Mouse (Mus musculus) mouse embryonic stem cell (cell line): ENCODE measurements around the gene Clic4.

ENCODE experiments used
- in situ Hi-C, 2 experiments: fragments of 300-500 bp; cut with MboI; formaldehyde crosslinking; loops; 1 replicate in 1 of 2; 3 replicates in 1 of 2; pipeline ENCODE4 v1.14.3; 2019 to 2020; ENCODE audit warnings: low sequenced_read_pairs in 2 of 2, low pct_unique_long_range_greater_than_20kb in 1 of 2, mixed read lengths in 1 of 2; ENCODE audit not compliant: unreplicated experiment in 1 of 2

Gene Clic4

DNA sequence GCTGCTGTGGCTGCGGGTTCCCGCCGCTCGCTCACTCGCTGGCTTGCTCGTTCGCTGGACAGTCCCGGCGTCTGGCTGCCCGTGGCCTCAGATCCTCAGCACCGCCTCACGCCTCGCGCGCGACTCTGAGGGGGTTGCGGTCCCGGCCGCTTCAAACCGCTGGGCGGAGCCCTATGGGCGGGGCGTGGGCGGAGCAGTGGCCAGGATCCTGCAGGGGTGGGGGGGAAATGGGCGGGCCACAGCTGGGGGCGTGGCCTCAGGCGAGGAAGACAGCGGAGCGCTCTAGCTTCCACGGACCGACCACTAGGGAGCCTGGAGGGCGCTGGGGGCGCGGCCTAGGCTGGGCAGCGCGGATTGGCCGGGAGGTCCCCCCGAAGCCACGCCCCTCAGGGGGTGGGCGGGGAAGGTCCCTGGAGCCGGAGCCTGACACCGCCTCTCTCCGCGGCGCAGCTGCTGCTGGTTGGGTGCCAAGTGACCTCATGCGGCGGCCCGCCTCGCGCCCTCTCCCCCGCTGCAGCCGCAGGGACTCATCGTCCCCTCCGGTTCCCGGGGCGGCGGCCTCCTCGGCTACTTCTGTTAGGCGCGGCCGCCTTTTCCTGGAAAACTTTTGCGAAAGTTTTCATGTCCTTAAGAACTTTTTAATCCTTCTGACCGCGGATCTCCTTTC, at the start of gene Clic4:
Gene Clic4, minus strand, starts transcription at position 175 of the 667 bp plus-strand sequence.
- in situ Hi-C loops, result no loop called here

DNA sequence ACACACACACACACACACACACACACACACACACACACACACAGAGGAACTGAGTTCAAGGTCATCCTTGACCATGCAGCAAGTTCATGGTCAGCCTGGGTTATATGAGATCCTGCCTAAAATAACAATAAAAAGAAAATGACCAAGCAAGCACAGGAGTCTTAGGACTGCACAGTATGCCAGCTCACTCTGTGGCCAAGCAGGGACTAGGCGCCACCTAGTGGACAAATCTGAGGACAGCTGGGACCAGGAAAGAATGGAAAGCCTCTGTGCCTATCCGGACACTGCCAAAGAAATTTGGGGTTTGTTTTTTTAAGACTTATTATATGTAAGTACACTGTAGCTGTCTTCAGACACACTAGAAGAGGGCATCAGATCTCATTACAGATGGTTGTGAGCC, 45.4 kb upstream of the Clic4 start:
- in situ Hi-C loops, result loop anchor here (5.0 to 10.0 kb wide), 3 partner anchors 51 to 96 kb away; no protein-coding TSS in a partner anchor

DNA sequence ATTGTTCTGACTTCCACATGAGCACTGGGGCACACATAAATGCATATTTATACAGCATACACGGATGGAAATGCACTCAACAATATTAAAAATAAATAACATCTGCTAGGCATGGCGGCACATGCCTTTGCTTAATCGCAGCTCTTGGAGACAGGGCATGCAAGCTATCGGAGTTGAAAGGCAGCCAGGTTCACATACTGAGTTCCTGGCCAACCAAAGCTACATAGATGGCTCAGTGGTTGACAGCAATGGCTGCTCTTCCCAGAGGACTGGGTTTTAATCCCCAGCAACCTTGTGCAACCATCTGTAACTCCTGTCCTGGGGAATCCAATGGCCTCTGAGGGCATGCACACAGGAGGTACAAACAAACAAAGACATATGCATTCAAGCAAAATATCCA, 44.9 kb upstream of the Clic4 start:
- in situ Hi-C loops, result loop anchor here (5.0 to 10.0 kb wide), 3 partner anchors 50 to 95 kb away; no protein-coding TSS in a partner anchor

DNA sequence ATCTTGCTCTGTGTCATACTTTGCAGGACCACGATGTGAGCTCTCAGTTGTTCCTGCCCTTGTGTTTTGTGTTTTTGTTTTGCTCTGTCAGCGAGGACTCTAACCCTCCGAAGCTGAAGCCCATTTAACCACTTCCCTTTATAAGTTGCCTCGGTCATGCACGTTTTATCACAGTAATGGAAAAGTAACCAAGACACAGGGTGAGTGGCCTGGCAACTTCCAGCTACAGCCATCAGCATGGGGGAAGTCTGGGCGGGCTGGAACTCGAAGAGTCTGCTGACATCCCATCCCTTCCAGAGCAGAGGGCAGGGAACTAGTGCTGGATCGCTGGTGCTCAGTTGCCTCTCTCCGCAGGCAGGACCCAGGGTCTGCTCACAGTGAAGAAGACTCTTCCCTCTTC, 42.7 kb upstream of the Clic4 start:
- in situ Hi-C loops, result loop anchor here (5.0 to 10.0 kb wide), 3 partner anchors 48 to 93 kb away; no protein-coding TSS in a partner anchor

DNA sequence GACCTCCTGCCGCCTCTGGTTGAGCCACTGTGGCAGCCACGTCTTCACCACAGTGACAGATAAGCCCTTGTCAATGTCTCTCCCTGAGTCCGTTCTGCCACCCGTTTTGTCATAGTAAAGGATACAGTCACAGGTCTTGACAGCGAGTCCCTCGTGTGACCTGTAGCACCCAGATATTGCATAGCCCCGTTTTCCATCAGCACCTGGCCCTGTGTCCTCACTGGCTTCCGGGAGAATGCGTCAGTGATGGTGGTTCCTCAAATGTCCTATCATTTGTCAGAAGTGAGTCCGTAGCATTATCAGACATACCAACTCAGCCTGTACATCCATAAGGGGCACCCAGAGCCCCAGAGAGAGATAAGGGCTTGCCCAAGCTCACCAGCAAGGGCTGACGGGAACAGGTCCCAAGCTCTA, 41.8 kb upstream of the Clic4 start:
- in situ Hi-C loops, result loop anchor here in 1 of 2 experiments (10.0 kb wide), 1 partner anchor 90 kb away; no protein-coding TSS in a partner anchor

DNA sequence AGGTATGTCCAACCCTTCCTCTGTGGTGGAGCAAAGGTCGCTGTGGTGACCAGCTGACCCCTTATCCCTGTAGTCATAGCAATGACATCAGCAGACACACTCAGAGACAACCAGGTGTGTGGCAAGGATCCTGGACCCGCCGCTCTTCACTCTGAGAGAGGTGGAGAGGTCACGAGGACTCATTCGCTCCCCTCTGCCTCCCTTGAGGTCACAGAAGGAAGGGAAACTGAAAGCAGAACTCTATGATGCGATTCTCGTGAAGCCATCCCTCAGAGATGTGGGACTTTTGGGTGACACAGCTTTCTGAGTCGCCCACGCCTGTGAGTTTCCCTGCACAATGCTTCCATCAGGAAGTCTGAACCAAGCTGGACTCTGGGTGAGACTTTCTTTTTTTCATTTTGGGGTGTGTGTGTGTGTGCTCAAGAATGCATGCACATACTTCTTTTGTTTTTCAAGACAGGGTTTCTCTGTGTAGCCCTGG, 41.2 kb upstream of the Clic4 start:
- in situ Hi-C loops, result loop anchor here in 1 of 2 experiments (10.0 kb wide), 1 partner anchor 89 kb away; no protein-coding TSS in a partner anchor

DNA sequence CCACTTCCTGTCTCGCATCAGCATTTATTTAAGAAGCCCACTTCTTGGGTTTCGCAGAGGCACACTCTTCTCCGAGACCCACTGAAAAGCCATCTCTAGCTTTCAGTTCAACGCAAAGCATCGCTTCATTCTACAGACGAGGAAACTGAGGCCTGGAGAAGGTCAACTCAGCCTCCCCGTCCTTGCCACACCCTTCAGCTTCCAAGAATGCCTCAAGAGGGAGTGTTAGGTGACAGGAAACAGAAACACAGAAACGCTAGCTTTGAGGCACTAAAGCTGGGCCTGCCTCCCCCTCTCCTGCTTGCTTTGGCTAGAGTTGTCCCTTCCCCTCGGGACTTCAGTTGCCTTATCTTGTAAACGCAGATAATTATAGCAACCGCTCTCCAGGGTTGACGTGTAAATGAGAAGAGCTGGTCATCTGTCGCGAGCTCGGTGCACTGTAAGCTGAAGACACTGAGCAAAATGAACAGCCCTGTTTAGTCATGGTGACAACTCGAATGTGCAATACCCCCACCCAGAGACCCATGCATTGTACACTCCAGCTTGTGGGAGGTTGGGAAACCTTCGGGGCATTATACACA, 40.6 kb upstream of the Clic4 start:
- in situ Hi-C loops, result loop anchor here in 1 of 2 experiments (10.0 kb wide), 1 partner anchor 88 kb away; no protein-coding TSS in a partner anchor

DNA sequence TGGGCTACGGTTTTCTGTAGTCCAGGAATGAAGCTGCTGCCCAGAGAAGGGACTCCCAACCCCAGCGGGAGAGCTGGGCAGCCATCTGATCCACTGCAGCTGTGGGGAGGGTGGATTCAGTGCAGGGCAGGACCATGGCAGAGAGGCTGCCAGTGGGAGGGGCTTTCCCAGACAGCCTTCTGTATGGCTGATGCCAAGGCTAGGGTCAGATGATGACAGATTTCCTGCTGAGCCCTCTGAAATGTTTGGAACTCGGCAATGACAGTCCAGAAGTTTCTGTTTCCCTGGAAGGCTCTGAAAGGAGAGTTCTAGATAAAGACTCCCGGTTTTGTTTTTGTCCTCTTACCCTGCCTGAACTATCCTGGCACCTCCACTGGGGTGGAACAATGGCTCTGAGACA, 40.1 kb upstream of the Clic4 start:
- in situ Hi-C loops, result loop anchor here in 1 of 2 experiments (10.0 kb wide), 1 partner anchor 88 kb away; no protein-coding TSS in a partner anchor

DNA sequence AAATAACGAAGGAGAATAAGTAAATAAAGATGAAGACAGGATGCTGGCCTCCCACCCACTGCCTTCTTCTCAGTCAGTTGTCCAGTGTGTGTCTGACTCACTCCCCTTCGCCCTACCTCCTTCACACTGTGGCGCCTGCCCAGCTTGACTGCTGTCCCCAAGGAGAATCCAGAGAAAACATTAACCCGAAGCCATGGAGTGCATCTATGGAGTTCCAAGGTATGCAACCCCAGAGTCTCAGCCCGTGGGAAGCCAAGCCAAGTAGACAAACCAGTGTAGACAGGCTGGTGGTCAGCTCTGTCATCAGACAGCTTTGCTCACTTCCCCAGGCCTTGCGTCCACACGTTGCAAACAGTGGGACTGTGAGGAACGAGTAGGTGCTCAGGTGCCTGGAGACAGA, 37.8 kb upstream of the Clic4 start:
- in situ Hi-C loops, result loop anchor here in 1 of 2 experiments (10.0 kb wide), 1 partner anchor 86 kb away; no protein-coding TSS in a partner anchor

DNA sequence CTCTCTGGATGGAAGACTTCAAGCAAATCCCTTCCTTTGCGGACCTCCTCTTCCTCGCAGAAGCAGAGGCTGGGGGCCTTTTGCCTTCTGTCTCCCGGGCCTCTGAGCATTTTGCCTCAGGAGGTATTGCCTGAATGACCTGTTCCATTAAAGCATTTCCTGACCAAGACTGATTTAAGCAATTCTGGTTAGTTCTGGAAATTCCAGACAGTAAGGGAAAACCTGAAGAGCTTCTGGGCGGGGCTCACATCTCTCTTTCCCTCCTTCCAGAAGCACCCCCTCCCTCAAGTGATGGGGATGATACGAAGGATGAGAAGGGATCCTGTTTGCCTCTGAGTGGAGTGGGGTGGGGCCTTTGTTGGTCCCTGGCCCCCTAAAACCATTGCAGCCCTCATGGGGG, 37.1 kb upstream of the Clic4 start:
- in situ Hi-C loops, result loop anchor here in 1 of 2 experiments (10.0 kb wide), 1 partner anchor 85 kb away; no protein-coding TSS in a partner anchor

DNA sequence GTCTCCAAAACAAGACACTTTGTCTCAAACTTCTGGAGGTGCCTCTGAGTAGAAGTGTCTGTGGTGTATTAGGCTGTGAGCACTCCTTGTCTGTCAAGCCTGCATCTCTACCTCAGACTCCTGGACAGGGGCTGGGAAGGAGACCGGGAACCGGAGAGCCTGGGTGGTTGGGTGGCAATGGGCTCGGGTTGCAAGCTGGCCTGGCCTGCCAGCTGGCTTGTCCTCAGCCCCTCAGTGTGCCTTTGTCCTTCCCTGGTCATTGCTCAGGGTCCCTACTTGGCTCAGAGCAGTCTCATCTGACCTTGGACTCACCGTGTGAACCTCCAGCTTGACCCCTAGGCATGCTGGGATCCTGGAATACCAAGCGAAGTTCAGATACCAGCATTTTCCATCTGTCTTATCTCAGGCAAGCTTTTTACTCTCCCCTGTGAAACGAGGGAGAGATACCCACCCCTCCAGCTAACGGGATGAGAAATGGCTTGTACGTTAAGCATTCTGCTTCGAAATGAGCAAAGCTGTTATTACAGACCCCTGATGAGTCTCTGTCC, 36.6 kb upstream of the Clic4 start:
- in situ Hi-C loops, result no loop called here

DNA sequence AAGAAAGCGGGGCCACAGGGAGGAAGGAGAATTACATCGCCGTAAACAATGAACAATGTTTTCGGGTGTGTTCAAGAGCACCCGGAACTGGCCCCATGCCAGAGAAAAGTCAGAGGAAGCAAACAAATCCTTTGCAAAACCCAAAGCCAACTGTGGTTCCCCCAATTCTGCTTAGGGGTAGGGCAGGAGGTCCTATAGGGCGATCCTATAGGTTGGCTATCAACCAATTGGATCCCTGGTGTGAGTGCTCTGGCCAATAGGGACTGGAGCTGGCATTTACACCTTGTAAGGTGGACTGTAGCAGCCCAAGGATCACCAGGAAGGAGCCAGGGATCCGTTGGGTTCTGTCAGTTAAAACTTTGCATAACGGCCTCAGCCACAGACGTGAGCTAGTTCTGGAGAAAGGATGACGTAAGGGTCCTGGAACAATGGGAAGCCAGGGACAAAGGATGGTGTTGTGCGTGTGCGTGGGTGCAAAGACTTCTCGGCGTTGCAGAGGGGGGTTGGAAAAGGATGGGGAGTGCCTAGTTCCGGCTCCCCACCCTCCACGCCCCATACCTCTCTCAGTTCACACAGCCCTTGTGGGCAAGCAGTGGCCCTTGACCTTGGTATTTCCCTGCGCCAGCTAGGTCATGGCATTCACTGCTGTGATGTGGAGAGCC, 34.5 kb upstream of the Clic4 start:
- in situ Hi-C loops, result no loop called here

DNA sequence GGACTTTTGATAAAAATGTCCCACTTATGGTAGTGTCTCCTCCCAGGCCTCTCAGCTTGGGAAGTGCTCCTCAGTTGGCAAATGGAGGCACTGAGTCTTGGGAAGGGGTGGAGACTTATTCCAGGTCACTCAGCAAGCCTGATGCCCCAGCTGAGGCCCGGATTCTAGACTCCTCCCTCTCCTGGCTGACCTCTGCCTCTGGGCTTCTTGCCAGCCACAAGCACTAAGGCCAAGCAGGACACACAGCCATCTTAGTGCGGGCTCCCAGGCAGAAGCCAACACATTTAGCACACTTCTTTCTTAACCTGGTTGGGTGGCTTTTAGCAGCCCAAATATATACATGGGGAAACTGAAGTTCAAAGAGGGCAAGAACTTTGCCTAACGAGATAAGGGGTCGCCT, 33.9 kb upstream of the Clic4 start:
- in situ Hi-C loops, result no loop called here

DNA sequence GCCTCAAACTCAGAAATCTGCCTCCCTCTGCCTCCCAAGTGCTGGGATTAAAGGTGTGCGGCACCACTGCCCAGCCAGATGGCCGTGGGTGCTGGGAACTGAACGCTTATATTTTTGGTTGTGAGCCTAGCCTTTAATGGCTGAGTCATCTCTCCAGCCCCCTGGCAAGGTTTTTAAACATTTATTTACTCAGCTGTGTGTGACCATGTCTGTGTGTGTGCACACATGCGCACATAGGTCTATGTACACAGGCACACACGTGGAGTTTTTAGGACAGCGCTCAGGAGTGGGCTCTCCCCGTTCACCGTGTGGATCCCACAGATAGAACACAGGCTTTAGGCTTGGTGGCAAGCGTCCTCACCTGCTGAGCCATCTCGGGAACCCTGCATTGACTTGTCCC, 29.6 kb upstream of the Clic4 start:
- in situ Hi-C loops, result no loop called here

DNA sequence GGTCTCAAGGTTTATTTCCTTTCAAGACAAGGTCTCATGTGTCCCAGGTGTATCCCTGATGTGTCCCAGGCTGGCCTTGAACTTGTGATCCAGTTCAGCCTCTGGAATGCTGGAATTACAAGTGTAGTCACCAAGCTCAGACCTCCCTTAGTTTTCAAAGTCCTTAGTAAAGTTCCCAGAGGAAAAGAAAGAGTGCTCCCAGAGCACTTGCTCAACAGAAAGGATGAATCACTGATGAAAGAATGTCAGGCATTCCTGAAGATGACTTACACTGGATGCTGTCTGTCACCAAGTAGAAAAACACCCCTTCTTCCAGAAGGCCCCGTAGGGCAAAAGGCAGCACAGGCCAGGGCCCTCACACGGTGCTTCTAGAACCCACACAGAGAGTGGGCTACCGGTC, 28.6 kb upstream of the Clic4 start:
- in situ Hi-C loops, result no loop called here

DNA sequence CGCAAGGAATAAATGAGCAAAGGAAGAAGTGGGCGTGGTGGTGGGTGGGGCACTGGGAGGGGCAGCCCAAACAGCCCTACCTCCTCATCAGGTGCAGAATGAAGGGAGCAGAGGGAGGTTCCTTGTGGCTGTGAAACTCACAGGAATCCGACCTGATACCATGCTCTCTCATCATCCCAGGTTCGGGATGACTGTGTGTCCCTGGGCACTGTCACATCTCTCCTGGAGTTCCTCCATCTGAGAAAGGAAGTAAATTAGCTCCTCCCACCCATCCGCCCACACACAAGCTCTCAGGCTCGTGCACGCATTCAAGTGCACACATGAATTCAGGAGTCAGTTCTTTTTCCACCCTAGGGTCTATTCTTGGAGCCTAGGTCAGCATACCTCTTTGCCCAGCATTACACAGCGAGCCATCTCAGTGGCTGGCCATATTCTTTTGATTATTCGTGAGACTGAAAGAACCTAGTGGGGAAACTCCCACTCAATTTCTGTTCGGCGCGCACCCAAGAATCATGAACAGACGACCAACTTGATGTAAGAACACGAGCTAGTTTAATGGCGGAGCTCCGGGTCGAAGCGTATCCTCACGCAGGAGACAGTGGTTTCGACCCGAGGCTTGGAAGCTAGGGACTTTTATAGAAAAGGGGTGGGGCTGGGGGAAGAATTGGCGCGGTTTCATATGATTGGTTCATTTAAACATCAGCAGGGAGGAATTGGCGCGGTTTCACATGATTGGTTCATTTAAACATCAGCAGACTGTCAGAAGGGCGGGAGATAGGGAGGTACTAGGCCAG, 27.8 kb upstream of the Clic4 start:
- in situ Hi-C loops, result no loop called here

DNA sequence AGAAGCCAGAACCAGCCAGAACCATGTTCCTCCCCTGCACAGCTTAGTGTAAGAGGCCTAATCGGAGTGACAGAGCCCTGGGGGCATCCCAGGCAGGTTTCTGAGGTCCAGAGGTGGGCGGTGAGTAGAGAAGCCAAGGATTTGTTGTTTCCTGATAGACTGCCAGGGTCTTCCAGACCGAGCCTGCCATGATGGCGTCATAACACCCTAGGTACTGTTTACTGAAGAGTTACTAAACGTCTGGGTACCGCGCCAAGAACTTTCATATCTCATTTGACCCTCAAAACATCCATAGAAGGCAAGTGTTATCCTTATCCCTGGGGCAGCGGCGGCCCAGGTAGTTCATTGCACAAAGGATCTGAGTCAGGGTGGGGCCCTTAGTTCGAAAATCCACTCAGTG, 26.1 kb upstream of the Clic4 start:
- in situ Hi-C loops, result no loop called here

DNA sequence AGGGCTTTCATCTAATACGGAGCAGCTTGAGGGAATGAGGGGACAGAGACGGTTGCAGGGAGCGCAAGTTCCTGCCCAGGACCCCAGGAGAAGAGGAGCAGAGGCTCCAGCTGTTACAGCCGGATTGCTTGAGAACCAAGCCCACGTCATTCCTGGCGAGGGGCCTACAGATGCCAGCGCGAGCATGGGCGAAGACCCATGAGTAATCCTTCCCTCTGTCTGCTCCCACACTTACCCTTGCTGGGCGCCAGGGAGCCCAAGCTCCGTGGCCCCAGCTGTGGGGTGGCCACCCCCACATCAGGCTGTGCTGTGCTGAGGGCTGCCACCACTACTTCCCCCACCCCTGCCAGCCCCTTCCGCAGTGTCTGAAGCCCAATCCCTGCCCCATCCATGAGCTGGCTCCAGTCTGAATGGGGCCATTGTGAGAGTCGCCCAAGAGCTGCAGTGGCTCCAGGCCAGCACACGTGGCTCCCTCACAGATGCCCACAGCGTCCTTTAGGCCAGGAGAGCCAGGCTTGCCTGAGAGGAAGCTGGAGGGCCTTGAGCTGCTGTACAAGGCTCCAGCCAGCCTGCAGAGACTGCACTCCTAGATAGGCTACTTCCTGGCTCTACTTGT, 25.4 kb upstream of the Clic4 start:
- in situ Hi-C loops, result no loop called here
